ENCODE assay signal across 12 mouse cellular contexts in the genomic region with DNA sequence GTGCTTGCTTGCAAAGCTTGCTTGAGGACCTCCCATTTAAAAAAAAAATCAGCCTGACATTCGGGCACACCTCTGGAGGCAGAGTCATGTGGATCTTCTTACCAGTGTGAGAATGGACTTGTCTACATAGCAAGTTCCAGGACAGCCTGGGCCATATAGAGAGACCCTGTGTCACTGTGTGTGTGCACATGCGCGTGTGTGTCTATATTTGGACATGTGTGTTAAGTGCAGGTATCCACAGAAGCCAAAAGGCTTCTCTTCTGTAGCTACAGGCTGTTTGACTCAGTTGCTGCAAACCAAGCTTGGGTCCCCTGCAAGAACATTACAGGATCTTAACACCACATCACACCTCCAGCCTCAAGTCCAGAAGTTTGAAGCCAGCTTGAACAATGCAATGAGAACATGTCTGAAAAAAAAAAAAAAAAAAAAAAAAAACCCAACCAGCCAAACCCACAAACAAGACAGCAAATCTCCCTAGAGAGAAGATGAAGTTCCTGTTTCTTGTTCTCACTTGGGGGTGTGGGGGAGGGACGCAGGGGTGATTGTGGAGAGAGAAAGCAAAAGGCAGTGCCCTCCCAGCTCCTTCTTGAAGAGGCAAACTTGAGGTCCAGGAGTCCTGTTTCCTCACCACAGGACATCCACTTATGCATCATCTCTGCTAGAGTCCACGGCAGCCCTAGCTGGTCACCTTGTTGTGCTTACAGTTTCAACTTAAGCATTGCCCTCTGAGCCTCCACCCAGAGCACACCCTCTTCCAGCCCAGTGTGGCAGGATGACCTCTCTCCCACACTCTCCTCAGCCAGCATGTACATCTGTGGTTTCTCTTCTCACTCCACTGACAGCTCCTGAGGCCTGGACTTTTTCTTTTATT. TPM values are rescaled to one million over a fixed set of nuclear protein-coding genes. Genes with fewer than 3 reads are reported as not detected.
DNase-seq lines count a peak whose midpoint lies in the region; ATAC-seq lines count a peak whose summit lies in the region.
"Had no signal": no experiment of that assay in that cellular context is flagged by ENCODE, and none has a peak within 500 bp of the region (broad histone marks: within the 10 kb centered on the region; RNA-seq: fewer than 3 reads in every experiment).

No protein-coding gene starts in this region.

- intact Hi-C loops in heart, postnatal 25 days (cut with DNase I) = no loop called here
- intact Hi-C loops in gastrocnemius, postnatal 36 days (cut with DNase I) = no loop called here

- no peaks in the 10 kb centered on the region for H3K27me3 ChIP-seq in liver, embryonic 12.5 days (replicated peaks)
- no peaks in the 10 kb centered on the region for H3K27me3 ChIP-seq in hindbrain, embryonic 13.5 days
- H3K27me3 ChIP-seq: neural tube, embryonic 12.5 days had no signal

- H3K9ac ChIP-seq in liver, embryonic 12.5 days = no peak overlapping the region
- no peak overlapping the region for H3K9ac ChIP-seq in hindbrain, embryonic 13.5 days
- H3K9ac ChIP-seq: neural tube, embryonic 12.5 days had no signal

- H3K27ac ChIP-seq in liver, embryonic 12.5 days = 0 out of 2 replicates have a peak overlapping the region, but pooled peaks have one; percentile 23
- no peak overlapping the region for H3K27ac ChIP-seq in hindbrain, embryonic 13.5 days
- H3K27ac ChIP-seq: neural tube, embryonic 12.5 days had no signal

- peak; percentile 66 for ATAC-seq in granulocyte monocyte progenitor cell, adult 5-6 weeks (replicated peaks; ENCODE audit: poor library complexity, severe bottlenecking)
- no peak for ATAC-seq in liver, embryonic 12.5 days
- ATAC-seq in hindbrain, embryonic 13.5 days (ENCODE audit: low FRiP score) = no peak
- ATAC-seq: forebrain, embryonic 14.5 days had no signal

- peak; percentile 38 to 58 for DNase-seq in heart, adult 18-20 months
- DNase-seq in heart, postnatal 25 days (ENCODE audit: low spot score) = no peak
- peak; percentile 85 to 90 for DNase-seq in spleen, postnatal 36 days (ENCODE audit: low spot score in 2 of 2)
- DNase-seq in right cerebral cortex, postnatal 25 days = no peak
- no peak for DNase-seq in gastrocnemius, postnatal 36 days
- DNase-seq: cerebellum, adult 11-12 months; thymus, postnatal 14 days had no signal

- 38% methylated on average over 5 of the region's 5 CpGs for WGBS in liver, embryonic 12.5 days (ENCODE audit: insufficient replicate concordance)
- WGBS in hindbrain, embryonic 13.5 days = 80% methylated on average over 5 of the region's 5 CpGs

- 0 out of 2 replicates have a peak, but pooled peaks cover 4% of the 10 kb centered on the region for H3K9me3 ChIP-seq in liver, embryonic 12.5 days (replicated peaks)
- no peaks in the 10 kb centered on the region for H3K9me3 ChIP-seq in hindbrain, embryonic 13.5 days
- H3K9me3 ChIP-seq: neural tube, embryonic 12.5 days had no signal

- no peaks in the 10 kb centered on the region for H3K36me3 ChIP-seq in liver, embryonic 12.5 days
- H3K36me3 ChIP-seq in hindbrain, embryonic 13.5 days = no peaks in the 10 kb centered on the region
- H3K36me3 ChIP-seq: neural tube, embryonic 12.5 days had no signal

- no peak overlapping the region for H3K4me2 ChIP-seq in liver, embryonic 12.5 days
- no peak overlapping the region for H3K4me2 ChIP-seq in hindbrain, embryonic 13.5 days
- H3K4me2 ChIP-seq: neural tube, embryonic 12.5 days had no signal

- no peak overlapping the region for H3K4me3 ChIP-seq in liver, embryonic 12.5 days
- no peak overlapping the region for H3K4me3 ChIP-seq in hindbrain, embryonic 13.5 days
- H3K4me3 ChIP-seq: neural tube, embryonic 12.5 days had no signal

- peaks cover 11% of the 10 kb centered on the region; the same call in 1 of the 2 replicates for H3K4me1 ChIP-seq in liver, embryonic 12.5 days
- H3K4me1 ChIP-seq in hindbrain, embryonic 13.5 days (replicated peaks) = no peaks in the 10 kb centered on the region
- H3K4me1 ChIP-seq: neural tube, embryonic 12.5 days had no signal

RNA-seq across cellular contexts. Expression of gene Themis2, which starts 11.8 kb away (rescaled TPM):
- 1 to 10 TPM; 1.5 to 2.1 TPM for total RNA-seq in heart, adult 18-20 months (2021)
- total RNA-seq in heart, postnatal 25 days (2021) = 1 to 10 TPM; 1.9 to 2.0 TPM
- total RNA-seq in granulocyte monocyte progenitor cell, adult 5-6 weeks (2014; fragmentation: Nextera tagmentation) = 43.6 and 56.7 TPM in 2 replicates
- total RNA-seq in granulocyte monocyte progenitor cell, adult 5-6 weeks (2017) = 18.4 and 18.7 TPM in 2 replicates
- polyA plus RNA-seq in liver, embryonic 12.5 days (2016; fragmentation: Nextera tagmentation; extraction: Ambion mirVana) = 2.1 and 2.3 TPM in 2 replicates
- 0.70 and 0.77 TPM in 2 replicates for polyA plus RNA-seq in hindbrain, embryonic 13.5 days (2015; fragmentation: Nextera tagmentation; extraction: Ambion mirVana)
- under 1 TPM; 0.72 to 0.87 TPM for total RNA-seq in gastrocnemius, postnatal 36 days (2021)

RNA-seq across cellular contexts. Expression of gene Ppp1r8, which starts 35.0 kb away (rescaled TPM):
- total RNA-seq in heart, adult 18-20 months (2021) = 10 to 100 TPM; 18.8 to 20.5 TPM
- total RNA-seq in heart, postnatal 25 days (2021) = 10 to 100 TPM; 16.8 to 20.7 TPM
- 59.6 and 70.9 TPM in 2 replicates for total RNA-seq in granulocyte monocyte progenitor cell, adult 5-6 weeks (2014; fragmentation: Nextera tagmentation)
- 67.6 and 85.2 TPM in 2 replicates for total RNA-seq in granulocyte monocyte progenitor cell, adult 5-6 weeks (2017)
- polyA plus RNA-seq in liver, embryonic 12.5 days (2016; fragmentation: Nextera tagmentation; extraction: Ambion mirVana) = 30.7 and 32.6 TPM in 2 replicates
- 48.5 and 50.9 TPM in 2 replicates for polyA plus RNA-seq in hindbrain, embryonic 13.5 days (2015; fragmentation: Nextera tagmentation; extraction: Ambion mirVana)
- total RNA-seq in gastrocnemius, postnatal 36 days (2021) = 10 to 100 TPM; 11.2 to 12.5 TPM

RNA-seq across cellular contexts. Expression of gene Rpa2, which starts 39.9 kb away (rescaled TPM):
- total RNA-seq in heart, adult 18-20 months (2021) = 10 to 100 TPM; 11.8 to 14.1 TPM
- 10 to 100 TPM; 10.3 to 12.5 TPM for total RNA-seq in heart, postnatal 25 days (2021)
- total RNA-seq in granulocyte monocyte progenitor cell, adult 5-6 weeks (2014; fragmentation: Nextera tagmentation) = 87.0 and 114 TPM in 2 replicates
- total RNA-seq in granulocyte monocyte progenitor cell, adult 5-6 weeks (2017) = 66.8 and 69.9 TPM in 2 replicates
- polyA plus RNA-seq in liver, embryonic 12.5 days (2016; fragmentation: Nextera tagmentation; extraction: Ambion mirVana) = 123 and 128 TPM in 2 replicates
- polyA plus RNA-seq in hindbrain, embryonic 13.5 days (2015; fragmentation: Nextera tagmentation; extraction: Ambion mirVana) = 41.2 and 41.8 TPM in 2 replicates
- 10 to 100 TPM; 13.8 to 14.7 TPM for total RNA-seq in gastrocnemius, postnatal 36 days (2021)

RNA-seq across cellular contexts. Expression of gene Smpdl3b, which starts 51.0 kb away (rescaled TPM):
- total RNA-seq in heart, adult 18-20 months (2021) = under 1 TPM; 0.51 to 0.79 TPM
- under 1 TPM; 0.36 to 0.94 TPM for total RNA-seq in heart, postnatal 25 days (2021)
- 0.47 TPM in 1 of 2 replicates, not detected in the other for total RNA-seq in granulocyte monocyte progenitor cell, adult 5-6 weeks (2014; fragmentation: Nextera tagmentation)
- 1.7 TPM in 1 of 2 replicates, not detected in the other for total RNA-seq in granulocyte monocyte progenitor cell, adult 5-6 weeks (2017)
- polyA plus RNA-seq in liver, embryonic 12.5 days (2016; fragmentation: Nextera tagmentation; extraction: Ambion mirVana) = 1.9 and 2.0 TPM in 2 replicates
- 0.71 and 0.82 TPM in 2 replicates for polyA plus RNA-seq in hindbrain, embryonic 13.5 days (2015; fragmentation: Nextera tagmentation; extraction: Ambion mirVana)
- total RNA-seq in gastrocnemius, postnatal 36 days (2021) = under 1 TPM; 0.42 to 0.74 TPM

Comparison
In these comparisons a context has a peak if more than half of its experiments do, and no peak if none do; other contexts are left out.
1. DNase-seq: peak in heart, adult 18-20 months (2 of 2) and spleen, postnatal 36 days (2 of 2); none in heart, postnatal 25 days (single experiment), right cerebral cortex, postnatal 25 days (single experiment) and gastrocnemius, postnatal 36 days (0 of 2).
2. RNA of gene Themis2, which starts 11.8 kb away (total RNA-seq): 18.4 to 56.7 TPM in granulocyte monocyte progenitor cell, adult 5-6 weeks; 1.5 to 2.1 TPM in heart, adult 18-20 months, 1.9 to 2.0 TPM in heart, postnatal 25 days and 0.72 to 0.87 TPM in gastrocnemius, postnatal 36 days; every median in the first group is over 4 times any median in the second.
3. RNA of gene Rpa2, which starts 39.9 kb away (total RNA-seq): 66.8 to 114 TPM in granulocyte monocyte progenitor cell, adult 5-6 weeks; 13.8 to 14.7 TPM in gastrocnemius, postnatal 36 days, 11.8 to 14.1 TPM in heart, adult 18-20 months and 10.3 to 12.5 TPM in heart, postnatal 25 days; every median in the first group is over 4 times any median in the second.